Mouse (Mus musculus): ENCODE measurements around the gene Gm49355.

DNA sequence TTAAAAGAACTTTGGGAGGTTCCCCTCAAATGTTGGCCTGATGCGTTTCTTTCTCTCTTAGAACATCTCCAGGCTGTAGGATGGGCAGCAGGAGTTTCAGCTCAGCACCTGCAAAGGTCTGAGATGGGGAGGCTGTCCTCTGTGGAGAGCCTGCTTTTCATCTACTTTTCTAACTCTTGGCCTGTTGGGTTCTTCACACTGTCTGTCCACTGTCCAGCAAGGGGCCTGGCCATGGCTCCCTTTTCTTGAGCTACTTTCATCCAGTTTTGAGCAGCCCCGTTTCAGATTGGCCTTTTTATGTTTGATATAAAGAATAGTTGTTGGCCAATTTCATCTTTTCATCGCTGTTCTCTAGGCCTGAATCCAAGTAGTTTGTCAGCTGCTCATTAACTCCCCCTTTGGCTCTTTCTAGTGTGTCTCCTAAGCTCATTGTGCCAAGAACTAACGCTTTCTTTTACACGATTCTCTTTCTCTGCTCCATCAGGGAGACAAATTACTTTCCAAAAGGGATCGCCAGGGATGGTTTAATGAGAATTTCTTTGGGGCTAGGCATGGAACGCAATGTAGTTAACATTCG, 53.7 kb downstream of the Gm49355 start:
- TF ChIP-seq POLR2A (IDR thresholded peaks at IDR 0.05; ENCODE audit: insufficient read length, low read depth) (no peak), POLR2AphosphoS2 (IDR thresholded peaks at IDR 0.05; ENCODE audit: insufficient read length, low read depth) (no peak), MYOG (IDR thresholded peaks at IDR 0.05; ENCODE audit: control insufficient read depth in 1 of 3, insufficient read depth in 1 of 3, insufficient read length in 2 of 3, low read depth in 2 of 3) (no peak), USF1 (IDR thresholded peaks at IDR 0.05; ENCODE audit: low read depth) (no peak)
